Mouse (Mus musculus) erythroblast, embryonic 14.5 days (primary cell): ENCODE data around the gene D630045J12Rik. TPM values are rescaled to one million over a fixed set of nuclear protein-coding genes. Genes with fewer than 3 reads are reported as not detected.

ENCODE experiments used
- H3K27me3 ChIP-seq: 2 replicates; pipeline ENCODE4 v1.6.1; 2012; ENCODE audit warnings: inconsistent platforms; ENCODE audit not compliant: control insufficient read depth
- H3K36me3 ChIP-seq: 2 replicates; pipeline ENCODE4 v1.6.1; 2012; ENCODE audit warnings: mild to moderate bottlenecking, inconsistent platforms; ENCODE audit not compliant: control insufficient read depth
- H3K4me1 ChIP-seq: 2 replicates; pipeline ENCODE4 v1.6.1; 2012; ENCODE audit warnings: inconsistent platforms; ENCODE audit not compliant: control insufficient read depth
- H3K4me3 ChIP-seq: replicated peaks from 2 replicates; pipeline ENCODE3; 2012; ENCODE audit warnings: moderate library complexity, mild to moderate bottlenecking, inconsistent platforms
- H3K9me3 ChIP-seq: 2 replicates; pipeline ENCODE4 v1.6.1; 2012; ENCODE audit warnings: low read length, inconsistent platforms, mixed read lengths; ENCODE audit not compliant: control insufficient read depth
- GATA1 ChIP-seq: IDR thresholded peaks from 2 replicates; pipeline ENCODE4 v1.6.1; 2012; ENCODE audit warnings: low read length, inconsistent platforms, mixed read lengths
- TAL1 ChIP-seq: IDR thresholded peaks from 3 replicates; pipeline ENCODE4 v1.6.1; 2012; ENCODE audit warnings: low read length, inconsistent platforms, mixed read lengths
- polyA plus RNA-seq: library from polyadenylated mRNA; stranded (reverse); fragments of >175 nt; gene quantifications from 2 replicates; pipeline ENCODE4 v1.2.3, GENCODE M21; 2012

The D630045J12Rik gene
- polyA plus RNA-seq, 1 experiment = under 0.01 TPM

DNA sequence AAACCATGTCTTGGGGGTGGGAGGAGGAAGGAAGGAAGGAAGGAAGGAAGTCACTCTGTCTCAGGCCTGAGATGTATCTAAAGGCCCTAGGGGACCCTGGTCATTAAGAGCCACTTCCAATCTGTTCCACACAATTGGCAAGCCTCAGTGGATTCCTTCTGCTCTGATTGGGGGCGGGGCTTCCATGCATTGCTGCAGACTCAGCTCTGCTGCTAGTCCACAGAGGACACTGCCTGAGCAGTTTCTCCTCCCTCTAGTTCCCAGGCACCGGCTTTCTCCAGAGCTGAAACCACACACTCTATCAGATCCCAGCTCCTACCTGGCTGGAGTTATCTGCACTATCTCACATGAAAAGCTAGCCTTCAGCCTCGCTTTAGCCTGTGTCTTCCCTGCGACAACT, 21.8 kb downstream of the D630045J12Rik start:
- no peaks in the 10 kb centered on the region for H3K4me1 ChIP-seq
- H3K27me3 ChIP-seq = no peaks in the 10 kb centered on the region

DNA sequence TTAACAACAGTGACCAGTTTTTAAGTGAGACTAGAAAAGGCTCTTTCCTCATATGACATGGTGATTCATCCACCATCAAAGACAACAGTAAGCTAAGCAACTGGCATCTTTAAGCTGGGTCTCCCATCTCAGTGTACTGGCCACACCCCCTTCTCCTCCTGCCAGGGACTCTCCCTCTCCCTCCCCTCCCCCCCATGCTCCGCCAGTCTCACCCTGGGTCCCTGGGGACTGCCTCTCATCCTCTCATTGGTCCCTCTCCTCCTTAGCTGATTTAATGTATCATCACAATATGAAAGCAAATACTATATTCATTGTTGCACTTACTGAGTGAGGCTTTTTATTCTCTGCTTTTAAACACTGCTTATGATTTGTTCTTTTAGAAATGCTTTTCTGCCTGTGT, 29.7 kb downstream of the D630045J12Rik start:
- Histone ChIP-seq H3K9me3 (no peaks in the 10 kb centered on the region), H3K4me3 (no peak overlapping the region), H3K36me3 (no peaks in the 10 kb centered on the region), H3K27me3 (no peaks in the 10 kb centered on the region), H3K4me1 (no peaks in the 10 kb centered on the region)
- TF ChIP-seq TAL1 = no peak
- no peak for TF ChIP-seq GATA1

More for the DNA sequence above, 21.8 kb downstream of the D630045J12Rik start:
- no peaks in the 10 kb centered on the region for H3K9me3 ChIP-seq
- H3K4me3 ChIP-seq = no peak overlapping the region
- no peaks in the 10 kb centered on the region for H3K36me3 ChIP-seq
- TF ChIP-seq TAL1 (no peak), GATA1 (no peak)

DNA sequence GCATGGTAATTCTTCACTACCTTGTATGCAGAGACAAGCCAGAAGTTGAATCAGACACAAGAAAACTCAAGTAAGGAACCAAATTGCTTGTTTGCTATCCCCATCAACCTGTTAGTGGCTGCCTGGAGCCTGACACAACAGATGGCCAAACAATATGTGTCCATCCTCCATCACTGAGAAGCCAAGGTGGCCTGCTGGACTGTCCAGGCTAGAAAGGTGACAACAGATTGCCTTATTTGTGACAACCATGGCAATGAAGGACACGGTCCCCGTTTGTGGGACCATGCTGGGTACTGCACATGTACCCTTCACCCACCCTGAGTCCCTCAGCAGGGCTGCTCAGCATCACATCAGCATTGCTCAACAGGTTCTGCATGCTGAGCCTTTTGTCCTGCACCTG, 34.5 kb downstream of the D630045J12Rik start:
- H3K27me3 ChIP-seq = no peaks in the 10 kb centered on the region
- no peaks in the 10 kb centered on the region for H3K9me3 ChIP-seq
- H3K4me1 ChIP-seq = no peaks in the 10 kb centered on the region
- TF ChIP-seq TAL1 (no peak), GATA1 (no peak)
- no peak overlapping the region for H3K4me3 ChIP-seq
- no peaks in the 10 kb centered on the region for H3K36me3 ChIP-seq

DNA sequence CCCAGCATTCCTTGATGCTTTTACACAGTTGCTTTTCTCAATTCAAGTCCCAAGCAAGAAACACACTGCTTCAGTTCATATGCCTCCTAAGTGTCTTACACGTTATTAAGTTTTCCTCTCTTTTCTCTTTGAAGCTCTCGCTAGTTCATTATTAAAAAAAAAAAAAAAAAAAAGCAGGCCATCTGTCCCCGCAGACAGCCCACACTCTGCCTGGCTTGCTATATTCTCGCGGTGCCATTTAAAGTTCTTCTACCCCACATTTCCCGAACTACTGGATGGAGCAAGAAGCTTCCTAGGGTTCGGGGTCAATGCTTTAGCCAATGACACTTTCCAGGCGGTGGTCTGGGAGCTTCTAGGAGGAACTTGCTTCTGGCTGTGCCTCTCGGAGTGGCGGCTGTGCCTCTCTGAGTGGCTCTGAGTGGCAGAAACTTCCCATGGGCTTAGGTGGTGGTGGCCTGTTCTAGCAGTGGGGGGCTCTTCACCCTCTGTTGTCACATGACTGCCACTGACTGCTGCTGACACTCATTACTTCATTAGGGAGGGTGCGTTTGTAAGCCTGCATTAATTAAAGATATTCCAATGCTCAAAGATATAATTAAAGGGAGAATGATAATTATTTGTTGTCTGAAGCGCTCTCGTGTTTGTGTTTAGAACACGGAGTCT, 38.2 kb downstream of the D630045J12Rik start:
- H3K4me1 ChIP-seq = no peaks in the 10 kb centered on the region
- H3K36me3 ChIP-seq = no peaks in the 10 kb centered on the region
- no peak overlapping the region for H3K4me3 ChIP-seq
- no peak for TF ChIP-seq GATA1
- TF ChIP-seq TAL1 = no peak
- H3K9me3 ChIP-seq = peaks cover 7% of the 10 kb centered on the region
- no peaks in the 10 kb centered on the region for H3K27me3 ChIP-seq

DNA sequence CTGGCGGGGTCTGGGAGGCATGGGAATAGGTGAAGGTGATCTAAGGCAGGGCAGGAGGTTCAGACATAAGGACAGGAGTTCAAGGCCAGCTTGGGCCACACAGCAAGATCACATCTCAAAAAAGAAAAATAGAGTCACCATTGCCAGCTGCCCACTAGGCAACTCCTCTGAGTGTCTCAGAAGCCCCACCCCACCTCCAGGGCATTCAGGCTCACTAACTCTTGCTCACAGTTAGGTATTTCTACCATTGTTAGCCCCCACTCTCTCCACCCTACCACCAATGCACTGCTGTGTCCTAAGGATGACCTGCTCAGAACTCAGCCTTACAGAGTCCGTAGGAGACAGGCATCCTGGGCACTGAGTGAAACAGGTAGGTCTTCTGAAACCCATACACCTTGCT, 46.2 kb downstream of the D630045J12Rik start:
- H3K27me3 ChIP-seq = no peaks in the 10 kb centered on the region
- TF ChIP-seq GATA1 = no peak
- TF ChIP-seq TAL1 = no peak
- H3K4me1 ChIP-seq = no peaks in the 10 kb centered on the region
- H3K4me3 ChIP-seq = no peak overlapping the region
- H3K36me3 ChIP-seq = no peaks in the 10 kb centered on the region
- H3K9me3 ChIP-seq = peaks cover 5% of the 10 kb centered on the region

DNA sequence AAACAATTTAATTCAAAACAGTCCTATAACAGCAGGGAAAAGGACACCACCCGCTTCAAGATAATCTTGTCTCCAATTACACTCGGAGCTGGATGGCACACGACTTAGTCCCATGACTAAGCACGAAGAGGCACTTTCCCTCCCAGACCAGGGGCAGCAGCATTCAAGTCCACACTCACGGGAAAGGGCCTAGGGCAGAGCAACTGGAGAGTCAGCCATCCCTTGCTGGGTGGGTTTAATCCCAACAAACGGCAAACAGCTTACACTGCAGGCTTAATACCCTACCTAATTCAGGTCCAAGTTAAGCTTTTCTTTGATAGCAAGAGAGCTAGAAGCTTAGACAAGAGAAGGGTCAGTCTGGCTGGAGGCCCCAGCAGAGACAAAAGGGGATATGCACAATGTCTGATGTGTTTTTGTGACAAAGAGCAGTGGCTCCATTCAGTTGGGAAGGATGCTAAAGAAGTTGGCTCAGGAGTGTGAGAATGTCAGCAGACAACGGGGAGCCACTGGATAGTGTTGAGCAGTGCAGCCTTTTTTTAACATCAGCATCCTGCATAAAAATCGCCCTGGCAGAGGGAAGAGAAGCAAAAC, 46.8 kb downstream of the D630045J12Rik start:
- TF ChIP-seq GATA1 (no peak), TAL1 (no peak)
- Histone ChIP-seq H3K4me1 (no peaks in the 10 kb centered on the region), H3K9me3 (peaks cover under 1% of the 10 kb centered on the region; the same call in 1 of the 2 replicates), H3K27me3 (no peaks in the 10 kb centered on the region), H3K36me3 (no peaks in the 10 kb centered on the region), H3K4me3 (no peak overlapping the region)

DNA sequence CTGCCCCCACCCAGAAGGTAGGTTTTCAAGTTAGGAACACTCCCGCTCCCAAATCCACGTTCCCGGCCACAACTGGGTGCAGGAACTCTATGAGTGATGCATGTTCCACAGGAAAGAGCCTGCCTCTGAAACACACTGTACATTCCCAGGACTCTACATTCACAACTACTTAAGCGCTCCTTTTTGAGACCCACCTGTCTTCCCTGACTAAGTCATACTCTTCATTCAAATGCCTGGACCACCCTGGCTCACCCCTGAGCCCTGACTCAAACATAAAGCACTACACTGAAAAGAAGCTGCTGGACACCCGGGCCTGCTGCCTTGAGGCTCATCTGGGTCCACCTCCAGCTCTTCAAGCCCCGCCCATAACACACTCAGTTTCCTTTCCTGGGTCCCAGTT, 48.4 kb downstream of the D630045J12Rik start:
- Histone ChIP-seq H3K4me1 (no peaks in the 10 kb centered on the region), H3K27me3 (no peaks in the 10 kb centered on the region), H3K4me3 (no peak overlapping the region), H3K36me3 (no peaks in the 10 kb centered on the region), H3K9me3 (no peaks in the 10 kb centered on the region)
- TF ChIP-seq GATA1 (no peak), TAL1 (no peak)

DNA sequence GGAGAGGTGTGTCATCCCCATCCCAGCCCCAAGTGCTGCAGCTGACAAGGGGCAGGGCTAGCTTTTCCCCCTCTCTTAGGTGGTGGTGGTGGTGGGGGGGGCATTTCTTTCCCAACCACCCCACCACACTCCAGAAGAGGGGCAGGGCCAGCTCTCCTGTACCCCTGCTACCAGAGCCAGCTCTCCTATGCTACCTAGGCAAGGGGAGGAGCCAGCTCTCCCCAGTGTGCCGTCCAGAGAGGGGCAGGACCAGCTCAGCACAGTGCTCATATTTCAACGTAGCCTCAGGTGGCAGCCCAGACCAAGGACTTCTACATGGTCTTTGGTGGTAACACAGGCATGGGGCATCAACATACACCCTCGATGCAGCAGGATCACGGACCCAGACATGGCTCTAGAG, 50.0 kb downstream of the D630045J12Rik start:
- no peaks in the 10 kb centered on the region for H3K27me3 ChIP-seq
- no peaks in the 10 kb centered on the region for H3K9me3 ChIP-seq
- no peak for TF ChIP-seq TAL1
- TF ChIP-seq GATA1 = no peak
- no peaks in the 10 kb centered on the region for H3K36me3 ChIP-seq
- no peak overlapping the region for H3K4me3 ChIP-seq
- H3K4me1 ChIP-seq = no peaks in the 10 kb centered on the region

DNA sequence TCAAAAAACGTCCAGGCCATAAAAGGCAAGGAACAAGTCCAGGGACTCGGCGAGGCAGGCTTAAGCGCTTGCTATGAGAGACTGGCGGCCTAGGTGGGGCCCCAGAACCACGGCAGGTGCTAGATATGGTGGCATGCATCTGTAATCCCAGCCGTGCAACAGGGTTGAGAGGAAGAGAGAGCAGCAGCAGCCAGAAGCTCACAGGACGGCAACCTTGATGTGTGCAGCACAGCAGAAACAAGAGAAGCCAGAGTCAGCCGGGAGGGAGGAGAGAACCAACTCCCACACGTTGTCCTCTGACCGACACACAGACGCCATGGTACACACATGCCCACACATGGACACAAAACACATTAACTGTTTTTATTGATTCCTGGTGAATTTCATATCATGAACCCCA, 51.0 kb downstream of the D630045J12Rik start:
- Histone ChIP-seq H3K36me3 (no peaks in the 10 kb centered on the region), H3K27me3 (no peaks in the 10 kb centered on the region), H3K4me3 (no peak overlapping the region), H3K9me3 (no peaks in the 10 kb centered on the region), H3K4me1 (no peaks in the 10 kb centered on the region)
- no peak for TF ChIP-seq TAL1
- no peak for TF ChIP-seq GATA1
